Mouse (Mus musculus): Measurements from ENCODE around the gene Mesd. TPM values are rescaled to one million over a fixed set of nuclear protein-coding genes. Genes with fewer than 3 reads are reported as not detected.
A peak's percentile ranks its signal among the peaks of the same experiment; 100 is the strongest.
"Not testable (repeated sequence)": the region's sequence is repeated elsewhere in the genome, so short reads cannot be mapped to it uniquely, and the experiment has no call there.

Mesd gene
- polyA plus RNA-seq, 2 experiments from 2014 or later, result 49.7 to 52.7 TPM

GRCm38 (mm10) chr7:83878676-83879448 lies 5.4 kb upstream of the Mesd start:
- ATAC-seq, result no peak

GRCm38 (mm10) chr7:83882150-83882632 lies 2.1 kb upstream of the Mesd start:
- no peak for ATAC-seq

GRCm38 (mm10) chr7:83882633-83883275 lies 1.5 kb upstream of the Mesd start:
- no peak for ATAC-seq

- peak; percentile 39 for ATAC-seq
Measured at GRCm38 (mm10) chr7:83883276-83884020, 818 bp upstream of the Mesd start.

- ATAC-seq, result no peak
Measured at GRCm38 (mm10) chr7:83884921-83885532, 761 bp downstream of the Mesd start.

GRCm38 (mm10) chr7:83885835-83886234 lies 1.6 kb downstream of the Mesd start:
- ATAC-seq, result no peak

- no peak for ATAC-seq
Measured at GRCm38 (mm10) chr7:83886366-83887129, 2.3 kb downstream of the Mesd start.

GRCm38 (mm10) chr7:83889383-83889782 lies 5.1 kb downstream of the Mesd start:
- no peak for ATAC-seq

GRCm38 (mm10) chr7:83889946-83890345 lies 5.7 kb downstream of the Mesd start:
- ATAC-seq, result not testable (repeated sequence)

GRCm38 (mm10) chr7:83891433-83892332 lies 7.4 kb downstream of the Mesd start:
- peak; percentile 92 for ATAC-seq

- peak; percentile 8 for ATAC-seq
Measured at GRCm38 (mm10) chr7:83892333-83892669, 8.0 kb downstream of the Mesd start.

GRCm38 (mm10) chr7:83894348-83894747 lies 10.1 kb downstream of the Mesd start:
- no peak for ATAC-seq

- ATAC-seq, result no peak
Measured at GRCm38 (mm10) chr7:83896077-83896740, 11.9 kb downstream of the Mesd start.

GRCm38 (mm10) chr7:83898267-83898666 lies 14.0 kb downstream of the Mesd start:
- no peak for ATAC-seq

- no peak for ATAC-seq
Measured at GRCm38 (mm10) chr7:83900519-83900918, 16.3 kb downstream of the Mesd start.

GRCm38 (mm10) chr7:83901425-83901824 lies 17.2 kb downstream of the Mesd start:
- no peak for ATAC-seq

- no peak for ATAC-seq
Measured at GRCm38 (mm10) chr7:83902296-83903145, 18.3 kb downstream of the Mesd start.

GRCm38 (mm10) chr7:83904831-83905230 lies 20.6 kb downstream of the Mesd start:
- ATAC-seq, result no peak

GRCm38 (mm10) chr7:83911909-83912308 lies 27.6 kb downstream of the Mesd start:
- no peak for ATAC-seq
